Mouse (Mus musculus) hindbrain, embryonic 14.5 days (tissue): ENCODE results near the gene Upf2. TPM values are rescaled to one million over a fixed set of nuclear protein-coding genes. Genes with fewer than 3 reads are reported as not detected.
"Not testable (repeated sequence)": the region's sequence is repeated elsewhere in the genome, so short reads cannot be mapped to it uniquely, and the experiment has no call there.

Experiments
- ATAC-seq: fragments of 200-750 bp; cut with Nextera tagmentation; 2 replicates; pipeline ENCODE4 v1.8.0; 2017; ENCODE audit warnings: moderate number of reproducible peaks, mild to moderate bottlenecking, moderate TSS enrichment, moderate library complexity; ENCODE audit not compliant: low FRiP score
- DNase-seq: peaks from one replicate; pipeline ENCODE4 v3.0.0-alpha.2; 2015; ENCODE audit warnings: low spot score
- H3K27ac ChIP-seq: fragments of 300-500 bp; sonication (generic); 2 replicates; pipeline ENCODE4 v1.5.1; 2014; ENCODE audit warnings: mild to moderate bottlenecking, moderate library complexity
- H3K27me3 ChIP-seq: fragments of 300-500 bp; sonication (generic); 2 replicates; pipeline ENCODE4 v1.6.1; 2014; ENCODE audit warnings: mild to moderate bottlenecking, low read length, mixed read lengths; ENCODE audit not compliant: control insufficient read depth, insufficient read depth
- H3K36me3 ChIP-seq: fragments of 300-500 bp; sonication (generic); replicated peaks from 2 replicates; pipeline ENCODE4 v1.6.1; 2014; ENCODE audit not compliant: control insufficient read depth, insufficient read depth
- H3K4me1 ChIP-seq: fragments of 300-500 bp; sonication (generic); replicated peaks from 2 replicates; pipeline ENCODE4 v1.6.1; 2014; ENCODE audit warnings: antibody characterized with exemption, low read length, mixed read lengths; ENCODE audit not compliant: control insufficient read depth, insufficient read depth
- H3K4me2 ChIP-seq: fragments of 300-500 bp; sonication (generic); replicated peaks from 2 replicates; pipeline ENCODE4 v1.6.1; 2014; ENCODE audit warnings: mild to moderate bottlenecking, moderate library complexity
- H3K4me3 ChIP-seq: fragments of 300-500 bp; sonication (generic); replicated peaks from 2 replicates; pipeline ENCODE4 v1.5.1; 2014; ENCODE audit warnings: mild to moderate bottlenecking, low read length
- H3K9ac ChIP-seq: fragments of 300-500 bp; sonication (generic); 2 replicates; pipeline ENCODE4 v1.6.1; 2014
- H3K9me3 ChIP-seq: fragments of 300-500 bp; sonication (generic); 2 replicates; pipeline ENCODE4 v1.6.1; 2016; ENCODE audit warnings: low read length; ENCODE audit not compliant: control insufficient read depth
- WGBS: fragments of 180-500 bp; shearing (Covaris S2); extraction: QIAGEN DNeasy Blood & Tissue Kit; methylation state at CpG from one replicate; pipeline ENCODE4 v1.1.7; 2014; 5-methylcytosine and 5-hydroxymethylcytosine counted together
- polyA plus RNA-seq: library from polyadenylated mRNA; unstranded; fragments of >200 nt; fragmentation: Nextera tagmentation; extraction: Ambion mirVana; gene quantifications from 2 replicates; pipeline ENCODE4 v1.2.1, GENCODE M21; 2014

The Upf2 gene
- polyA plus RNA-seq, 1 experiment from 2014 or later, result 8.1 TPM

- DNase-seq (no peak), ATAC-seq (no peak)
- Histone ChIP-seq H3K4me1 (no peaks in the 10 kb centered on the region), H3K4me3 (no peak overlapping the region), H3K36me3 (no peaks in the 10 kb centered on the region), H3K27ac (no peak overlapping the region), H3K9ac (no peak overlapping the region), H3K9me3 (no peaks in the 10 kb centered on the region), H3K27me3 (no peaks in the 10 kb centered on the region), H3K4me2 (no peak overlapping the region)
- WGBS, result 97% methylated on average over 5 of the region's 5 CpGs
Observed at GRCm38 (mm10) chr2:6087151-6087550, 135.9 kb downstream of the Upf2 start.

- H3K9ac ChIP-seq, H3K36me3 ChIP-seq, H3K4me1 ChIP-seq, ATAC-seq, H3K4me3 ChIP-seq, H3K27ac ChIP-seq, H3K4me2 ChIP-seq, DNase-seq, H3K27me3 ChIP-seq, H3K9me3 ChIP-seq: not testable (repeated sequence)
- WGBS, result 90% methylated on average over 16 of the region's 16 CpGs
Observed at GRCm38 (mm10) chr2:6089941-6090340, 138.7 kb downstream of the Upf2 start.

DNA sequence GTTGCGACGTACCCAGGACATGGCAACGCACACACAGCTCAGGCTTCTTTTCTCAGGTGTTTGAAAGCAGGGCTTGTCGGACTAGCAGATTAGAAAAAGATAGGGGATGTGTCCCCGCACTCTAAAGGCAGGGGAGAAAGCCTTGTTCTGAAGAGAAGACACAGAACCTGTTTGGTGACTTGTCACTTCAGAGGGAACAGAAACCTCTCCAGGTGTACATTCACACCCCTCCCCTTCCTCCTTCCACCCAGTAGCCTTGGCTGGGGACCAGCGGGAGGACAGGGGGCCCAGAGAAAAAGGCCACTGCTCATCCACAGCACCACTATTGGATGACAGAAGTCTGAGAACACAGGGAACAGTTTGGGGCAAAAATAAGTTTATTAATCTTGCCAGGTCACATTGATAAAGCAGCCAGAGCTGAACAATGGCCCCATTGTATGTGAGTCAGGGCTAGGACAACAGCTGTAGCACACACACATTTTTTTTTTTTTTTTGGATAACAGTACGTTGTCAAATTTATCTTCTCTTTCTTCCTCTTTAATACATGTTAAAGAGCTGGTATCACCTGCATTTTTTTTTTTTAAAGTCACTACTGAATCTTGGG is 145.9 kb downstream of the Upf2 start:
- Histone ChIP-seq H3K36me3 (no peaks in the 10 kb centered on the region), H3K27ac (no peak overlapping the region), H3K27me3 (peaks cover 23% of the 10 kb centered on the region), H3K9ac (no peak overlapping the region), H3K4me2 (no peak overlapping the region), H3K9me3 (no peaks in the 10 kb centered on the region), H3K4me3 (no peak overlapping the region), H3K4me1 (peaks cover 6% of the 10 kb centered on the region; the same call in 1 of the 2 replicates)
- ATAC-seq (no peak), DNase-seq (no peak)
- 76% methylated on average over 7 of the region's 7 CpGs for WGBS

GRCm38 (mm10) chr2:6098924-6099323 is 147.7 kb downstream of the Upf2 start:
- ATAC-seq, result no peak
- Histone ChIP-seq H3K27me3 (peaks cover 23% of the 10 kb centered on the region), H3K9ac (no peak overlapping the region), H3K27ac (no peak overlapping the region), H3K9me3 (no peaks in the 10 kb centered on the region), H3K4me2 (no peak overlapping the region), H3K4me1 (peaks cover 6% of the 10 kb centered on the region; the same call in 1 of the 2 replicates), H3K36me3 (no peaks in the 10 kb centered on the region), H3K4me3 (no peak overlapping the region)
- 46% methylated on average over 6 of the region's 6 CpGs for WGBS
- no peak for DNase-seq

DNA sequence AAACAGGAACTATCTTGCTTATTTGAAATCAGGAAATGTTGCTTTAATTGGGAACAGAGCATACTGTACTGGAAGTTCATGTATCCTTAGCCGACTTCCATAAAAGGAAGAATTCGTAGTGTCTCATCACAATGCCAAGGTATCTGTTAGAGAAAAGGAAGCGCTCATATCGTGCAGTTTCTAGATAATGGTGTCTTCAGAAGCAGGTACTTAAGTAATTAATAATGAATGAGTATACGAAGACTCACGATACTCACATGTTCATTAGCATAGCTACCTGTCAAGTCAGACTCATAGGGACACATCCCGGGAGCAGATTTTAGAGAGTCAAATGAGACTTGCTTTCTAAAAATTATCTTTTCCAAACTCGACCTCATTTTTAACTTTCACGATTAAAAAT is 148.2 kb downstream of the Upf2 start:
- no peak for DNase-seq
- H3K4me2 ChIP-seq, result no peak overlapping the region
- no peak for ATAC-seq

GRCm38 (mm10) chr2:6100027-6100749 is 148.9 kb downstream of the Upf2 start:
- DNase-seq (peak; percentile 64), ATAC-seq (peak; percentile 81)
- H3K27ac ChIP-seq, result no peak overlapping the region
- H3K4me3 ChIP-seq, result peak overlapping the region; percentile 50
- H3K27me3 ChIP-seq, result peaks cover 23% of the 10 kb centered on the region
- H3K4me2 ChIP-seq, result peak overlapping the region; percentile 98
- H3K36me3 ChIP-seq, result no peaks in the 10 kb centered on the region
- WGBS, result 10% methylated on average over 51 of the region's 51 CpGs
- H3K4me1 ChIP-seq, result peaks cover 6% of the 10 kb centered on the region; the same call in 1 of the 2 replicates
- H3K9ac ChIP-seq, result peak overlapping the region; percentile 71
- H3K9me3 ChIP-seq, result no peaks in the 10 kb centered on the region

More for the DNA sequence above, 148.2 kb downstream of the Upf2 start:
- H3K27me3 ChIP-seq, result peaks cover 23% of the 10 kb centered on the region
- H3K9ac ChIP-seq, result no peak overlapping the region
- no peak overlapping the region for H3K27ac ChIP-seq
- H3K4me3 ChIP-seq, result no peak overlapping the region
- peaks cover 6% of the 10 kb centered on the region; the same call in 1 of the 2 replicates for H3K4me1 ChIP-seq
- H3K36me3 ChIP-seq, result no peaks in the 10 kb centered on the region
- 81% methylated on average over 9 of the region's 9 CpGs for WGBS
- H3K9me3 ChIP-seq, result no peaks in the 10 kb centered on the region

- Histone ChIP-seq H3K27me3 (peaks cover 23% of the 10 kb centered on the region), H3K4me1 (peaks cover 6% of the 10 kb centered on the region; the same call in 1 of the 2 replicates), H3K27ac (no peak overlapping the region), H3K9me3 (no peaks in the 10 kb centered on the region), H3K9ac (peak overlapping the region; percentile 71), H3K4me2 (peak overlapping the region; percentile 98), H3K4me3 (peak overlapping the region; percentile 50), H3K36me3 (no peaks in the 10 kb centered on the region)
- ATAC-seq (no peak; the same call in 1 of the 2 replicates), DNase-seq (no peak)
- WGBS, result 39% methylated on average over 20 of the region's 20 CpGs
Observed at GRCm38 (mm10) chr2:6100755-6101154, 149.5 kb downstream of the Upf2 start.

DNA sequence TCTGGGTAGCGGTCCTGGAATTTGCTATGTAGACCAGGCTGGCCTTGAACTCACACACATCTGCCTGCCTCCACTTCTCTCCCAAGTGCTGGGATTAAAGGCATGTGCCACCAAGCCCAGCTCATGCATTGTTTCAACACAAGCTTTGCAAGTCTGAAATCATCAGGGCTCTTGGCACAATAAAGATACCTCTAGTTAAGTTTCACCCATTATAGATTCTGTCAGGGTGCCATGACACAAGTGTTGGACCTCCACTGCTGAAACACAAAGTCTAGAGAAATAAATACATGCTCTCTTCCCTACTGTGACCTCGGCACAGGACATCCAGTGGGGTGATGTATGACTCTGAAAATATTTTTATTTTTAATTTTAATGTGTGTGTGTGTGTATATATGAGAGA is 154.2 kb downstream of the Upf2 start:
- WGBS, result 90% methylated on average over 2 of the region's 2 CpGs
- Histone ChIP-seq H3K9me3 (no peaks in the 10 kb centered on the region), H3K27ac (no peak overlapping the region), H3K9ac (no peak overlapping the region), H3K36me3 (no peaks in the 10 kb centered on the region), H3K4me1 (no peaks in the 10 kb centered on the region), H3K4me2 (no peak overlapping the region), H3K4me3 (no peak overlapping the region), H3K27me3 (peaks cover 11% of the 10 kb centered on the region)
- no peak for ATAC-seq
- DNase-seq, result no peak
